Mouse (Mus musculus) erythroblast, embryonic 14.5 days (primary cell): ENCODE data around the gene Chst5.

Experiments used
- GATA1 ChIP-seq: IDR thresholded peaks from 2 replicates; pipeline ENCODE4 v1.6.1; 2012; ENCODE audit warnings: low read length, inconsistent platforms, mixed read lengths
- TAL1 ChIP-seq: IDR thresholded peaks from 3 replicates; pipeline ENCODE4 v1.6.1; 2012; ENCODE audit warnings: low read length, inconsistent platforms, mixed read lengths

GRCm38 (mm10) chr8:111955879-111956278, 45.6 kb upstream of the Chst5 start:
- TF ChIP-seq GATA1 (no peak), TAL1 (no peak)
